Mouse (Mus musculus) heart, postnatal 10 days (tissue): Measurements from ENCODE around the gene Swsap1. TPM values are rescaled to one million over a fixed set of nuclear protein-coding genes. Genes with fewer than 3 reads are reported as not detected.

Experiments
- DNase-seq, 2 experiments: peaks; one replicate each; pipeline ENCODE4 v3.0.0; 2021
- intact Hi-C: fragments of 180-260 bp; cut with DNase I; formaldehyde crosslinking; loops from one replicate; pipeline ENCODE4 v1.15.1; 2025
- total RNA-seq, 2 experiments: library from RNA; stranded (reverse); gene quantifications; 2 replicates each; pipeline ENCODE4 v1.2.3; 2021

Swsap1 gene
- 1 to 10 TPM; 8.7 TPM for total RNA-seq

DNA sequence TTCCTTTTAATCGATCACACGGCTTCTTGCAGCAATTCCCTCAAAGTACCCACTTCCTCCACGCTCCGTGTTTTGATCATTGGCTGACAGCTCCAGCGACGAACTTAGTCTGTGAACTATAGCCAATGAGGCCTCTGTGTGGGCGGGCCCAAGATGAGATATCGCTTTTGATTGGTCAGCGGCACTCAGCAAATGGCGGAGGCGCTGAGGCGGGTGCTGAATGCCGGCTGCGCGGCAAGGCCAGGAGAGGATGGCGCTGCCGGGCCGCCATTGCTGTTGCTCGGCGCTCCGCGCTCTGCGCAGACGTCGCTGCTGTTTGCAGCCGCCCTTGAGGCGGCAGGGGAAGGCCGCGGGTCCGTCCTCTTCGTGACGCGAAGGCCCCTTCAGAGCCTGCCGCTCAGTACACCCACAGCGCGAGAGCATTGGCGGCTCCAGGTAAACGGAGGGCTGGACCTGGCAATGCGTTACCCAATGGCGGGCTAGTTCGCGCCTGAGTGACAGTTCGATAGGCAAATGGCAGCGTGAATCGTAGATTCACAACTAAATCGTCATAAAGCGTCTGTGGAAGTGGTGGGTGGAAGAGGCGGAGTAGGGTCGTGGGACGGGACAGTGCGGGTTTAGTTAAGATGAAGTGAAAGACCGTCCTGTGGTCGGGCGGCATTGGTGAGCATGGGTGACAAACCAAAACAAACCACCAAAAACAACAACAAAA, at the start of gene Swsap1:
Swsap1 (plus strand) TSS at position 186 of the 712 bp plus-strand sequence.
- intact Hi-C loops = no loop called here
- peak; percentile 99 to 100 for DNase-seq

DNA sequence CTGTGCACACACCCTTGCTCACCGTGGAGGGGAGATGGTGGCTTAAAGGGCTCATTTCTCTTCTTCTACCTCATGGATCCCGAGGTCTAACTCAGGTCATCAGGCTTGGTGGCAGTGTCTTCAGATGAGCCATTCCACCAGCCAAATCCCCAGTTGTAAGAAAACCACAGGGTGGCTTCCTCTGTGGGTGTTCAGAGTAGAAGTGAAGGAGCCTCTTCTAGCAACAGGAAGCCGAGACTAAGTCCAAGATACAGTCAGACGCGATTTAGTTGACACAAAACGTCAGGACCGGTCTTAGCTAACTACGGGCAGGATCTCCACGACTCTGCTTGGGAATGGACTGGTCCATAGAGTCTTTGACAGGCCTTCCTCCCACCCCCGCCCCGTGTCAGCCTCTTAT, 47.3 kb upstream of the Swsap1 start:
- no peak for DNase-seq
- intact Hi-C loops = no loop called here

DNA sequence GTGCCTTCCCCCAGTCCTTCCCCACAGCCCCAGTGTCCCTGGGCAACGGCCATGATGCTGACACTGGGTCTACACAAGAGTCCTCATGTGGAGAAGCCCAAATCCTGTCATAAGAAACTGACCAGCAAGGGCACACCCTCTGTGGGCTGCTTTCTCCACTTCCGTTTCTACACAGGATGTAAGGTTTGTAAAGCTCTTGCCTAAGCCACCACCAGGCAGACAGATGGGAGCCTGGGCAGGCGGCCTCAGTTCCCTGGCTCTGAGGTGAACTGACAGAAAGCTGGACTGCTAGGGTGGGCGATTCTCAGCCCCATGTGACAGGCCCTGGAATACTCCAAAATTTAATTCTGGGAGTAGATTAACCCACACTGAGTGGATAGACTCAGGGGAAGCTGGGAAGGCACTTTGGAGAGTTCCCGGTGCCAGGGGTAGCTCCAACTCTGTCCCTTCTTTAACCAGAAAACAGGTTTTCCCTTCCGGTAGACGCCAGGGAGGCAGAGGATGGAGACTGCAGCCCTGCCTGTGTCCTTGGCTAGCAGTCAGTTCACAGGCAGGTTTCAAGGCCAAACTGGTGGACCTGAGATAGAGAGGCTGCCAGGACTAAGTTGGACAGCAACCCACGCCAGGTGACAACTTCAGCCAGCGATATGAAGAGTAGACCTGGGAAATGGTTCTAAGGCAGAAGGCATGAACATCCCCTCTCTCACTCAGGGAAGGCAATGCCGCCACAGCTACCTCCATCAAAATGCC, 45.9 kb upstream of the Swsap1 start:
- no peak for DNase-seq
- intact Hi-C loops = no loop called here

DNA sequence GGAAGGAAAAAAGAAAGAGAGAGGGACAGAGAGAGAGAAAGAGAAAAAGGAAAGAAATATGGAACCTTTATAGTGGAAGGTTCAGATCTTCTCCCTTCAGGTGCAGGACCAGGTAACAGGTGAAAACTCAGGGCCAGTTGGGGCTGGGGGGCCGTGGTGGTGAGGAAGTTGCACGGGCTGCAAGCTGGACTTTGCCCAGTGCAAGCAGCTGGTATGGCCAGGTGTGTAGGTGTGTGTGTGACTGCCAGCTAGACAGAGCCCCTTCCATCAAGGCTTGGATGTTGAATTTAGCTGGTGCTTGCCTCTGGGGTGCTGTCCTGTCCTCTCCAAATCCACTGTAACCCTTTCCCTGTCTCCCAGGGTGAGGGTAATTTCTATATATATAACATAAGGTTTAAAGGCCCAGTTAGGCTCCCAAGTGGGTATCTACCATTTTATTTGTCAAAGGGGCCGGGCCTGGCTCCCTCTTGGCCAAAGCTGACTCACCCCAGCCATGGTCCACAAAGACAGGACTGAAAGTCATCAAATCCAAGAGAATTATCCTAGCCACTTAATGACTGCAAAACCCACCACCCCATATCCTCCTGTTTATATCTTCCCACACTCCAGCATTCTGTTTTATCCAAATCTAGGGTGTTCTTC, 38.6 kb upstream of the Swsap1 start:
- no peak for DNase-seq
- intact Hi-C loops = no loop called here

DNA sequence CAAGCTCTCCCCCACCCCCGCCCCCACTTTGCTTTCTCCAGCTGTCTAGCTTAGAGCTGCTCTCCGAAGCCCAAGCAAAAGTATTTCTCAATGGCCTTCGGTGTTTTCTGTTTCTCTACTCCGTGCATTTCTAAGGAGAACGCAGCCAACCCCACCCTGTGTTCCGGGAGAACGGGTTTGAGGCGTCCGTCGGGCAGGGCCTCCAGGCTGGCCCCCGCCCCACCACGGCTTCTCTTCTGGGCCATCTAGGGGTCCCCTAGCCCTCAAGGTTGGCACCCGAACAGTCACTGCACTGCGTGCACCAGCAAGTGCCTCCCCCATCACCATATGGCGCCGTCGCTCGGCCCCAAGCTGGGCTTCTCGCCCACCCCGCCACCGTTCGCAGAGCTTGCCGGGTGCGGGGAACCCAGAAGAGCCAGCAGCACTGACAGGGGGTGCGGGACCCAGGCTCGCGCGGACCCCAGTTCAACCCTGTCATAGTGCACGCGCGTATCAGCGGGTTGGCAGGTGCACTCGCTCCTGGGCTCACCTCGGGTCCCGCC, 38.0 kb upstream of the Swsap1 start:
- DNase-seq = no peak
- intact Hi-C loops = no loop called here

DNA sequence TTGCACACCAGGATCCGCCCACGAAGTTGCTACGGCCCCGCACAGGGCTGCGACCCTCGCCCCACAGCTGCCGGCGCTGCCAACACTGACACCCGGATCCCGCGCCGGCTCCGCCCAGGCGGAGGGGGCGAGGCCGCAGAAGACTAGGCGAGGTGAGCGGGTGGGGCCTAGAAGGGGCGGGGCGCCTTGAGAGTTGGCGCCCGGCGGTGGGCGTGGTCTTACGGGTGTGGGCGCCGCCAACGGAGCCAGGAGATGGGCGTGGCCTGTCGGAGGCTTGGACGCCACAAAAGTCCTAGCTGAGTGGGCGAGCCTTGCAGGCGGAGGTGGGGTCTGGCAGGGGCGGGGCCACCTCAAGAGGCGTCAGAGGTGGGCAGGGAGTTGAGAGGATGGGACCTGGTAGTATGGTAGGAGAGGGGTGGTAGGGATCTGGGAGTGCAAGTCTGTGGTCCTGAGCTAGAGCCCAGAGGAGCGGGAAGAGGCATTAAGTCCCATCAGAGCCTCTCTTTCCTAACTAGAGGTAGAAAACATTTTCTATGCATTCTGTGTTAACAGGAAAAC, 37.4 kb upstream of the Swsap1 start, which contains the start of gene Rab3d:
Rab3d (minus strand) TSS at position 158 of the 558 bp plus-strand sequence.
- peak; percentile 95 for DNase-seq
- intact Hi-C loops = no loop called here

DNA sequence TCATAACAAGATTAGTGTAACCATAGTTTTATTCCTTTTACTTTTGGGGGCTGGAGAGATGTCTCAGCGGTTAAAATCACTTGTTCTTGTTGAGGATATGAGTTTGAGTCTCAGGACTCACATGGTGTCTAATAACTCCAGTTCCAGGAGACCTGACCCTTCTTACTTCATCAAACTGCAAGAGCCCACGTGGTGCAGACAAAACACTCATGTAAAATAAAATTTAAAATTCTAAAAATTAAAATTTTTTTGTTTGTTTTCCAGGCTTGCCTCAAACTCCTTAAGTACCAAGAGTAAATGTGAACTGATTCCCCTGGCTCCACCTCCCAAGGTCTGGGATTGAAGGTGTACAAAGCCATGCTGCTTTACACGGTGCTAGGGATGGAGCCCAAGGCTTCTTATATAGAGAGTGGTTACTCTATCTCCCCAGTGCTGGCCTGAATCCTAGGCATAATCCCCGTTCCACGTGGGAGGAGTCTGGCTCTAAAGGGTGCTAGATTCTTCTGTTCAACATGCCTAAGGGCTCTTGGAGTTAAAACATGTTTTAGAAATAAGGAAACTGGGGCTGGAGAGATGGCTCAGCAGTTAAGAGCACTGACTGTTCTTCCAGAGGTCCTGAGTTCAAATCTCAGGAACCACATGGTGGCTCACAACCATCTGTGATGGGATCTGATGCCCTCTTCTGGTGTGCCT, 36.7 kb upstream of the Swsap1 start:
- intact Hi-C loops = no loop called here
- no peak for DNase-seq

DNA sequence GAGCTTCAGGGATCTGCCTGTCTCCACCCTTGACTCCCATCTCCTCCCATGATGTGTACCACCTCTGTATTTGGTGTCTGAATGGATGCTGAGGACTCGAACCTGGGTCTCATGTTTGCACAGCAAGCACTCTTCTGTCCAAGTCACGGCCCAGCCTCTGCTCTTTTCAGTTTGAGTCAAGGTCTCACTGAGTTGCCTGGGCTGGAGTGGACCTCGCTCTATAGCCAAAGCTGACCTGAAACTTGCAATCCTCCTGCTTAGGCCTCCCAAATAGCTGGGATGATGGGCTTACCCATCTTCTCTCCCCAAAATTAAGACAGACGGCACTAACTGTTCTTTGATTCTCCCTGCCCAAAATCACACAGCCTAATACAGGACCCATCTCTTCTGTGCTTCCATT, 32.5 kb upstream of the Swsap1 start:
- intact Hi-C loops = no loop called here
- no peak for DNase-seq

DNA sequence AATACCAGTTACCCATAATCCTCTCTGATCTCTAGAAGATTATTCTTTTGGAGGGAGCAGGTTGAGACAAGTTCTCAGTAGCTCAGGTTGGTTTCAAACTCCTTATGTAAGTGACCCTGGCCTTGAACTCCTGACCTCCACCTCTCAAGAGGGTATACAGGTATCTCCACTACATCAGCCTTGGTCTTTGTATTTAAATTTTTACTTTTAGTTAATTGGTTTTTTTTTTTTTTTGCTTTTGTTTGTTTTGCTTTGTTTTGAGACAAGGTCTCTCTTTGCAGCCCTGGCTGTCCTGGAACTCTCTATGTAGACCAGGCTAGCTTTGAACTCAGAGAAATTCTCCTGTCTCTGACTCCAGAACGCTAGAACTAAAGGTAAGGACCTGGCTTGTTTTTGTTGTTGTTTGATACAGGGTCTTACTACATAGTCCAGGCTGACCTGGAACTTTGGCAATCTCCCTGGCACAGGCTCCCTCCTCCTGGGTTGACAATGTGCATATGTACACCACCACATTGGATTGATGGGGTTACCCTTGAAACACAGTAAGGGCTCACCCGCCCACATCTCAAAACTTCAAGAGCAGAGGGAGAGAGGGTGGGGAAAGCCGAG, 32.0 kb upstream of the Swsap1 start:
- no peak for DNase-seq
- intact Hi-C loops = no loop called here

DNA sequence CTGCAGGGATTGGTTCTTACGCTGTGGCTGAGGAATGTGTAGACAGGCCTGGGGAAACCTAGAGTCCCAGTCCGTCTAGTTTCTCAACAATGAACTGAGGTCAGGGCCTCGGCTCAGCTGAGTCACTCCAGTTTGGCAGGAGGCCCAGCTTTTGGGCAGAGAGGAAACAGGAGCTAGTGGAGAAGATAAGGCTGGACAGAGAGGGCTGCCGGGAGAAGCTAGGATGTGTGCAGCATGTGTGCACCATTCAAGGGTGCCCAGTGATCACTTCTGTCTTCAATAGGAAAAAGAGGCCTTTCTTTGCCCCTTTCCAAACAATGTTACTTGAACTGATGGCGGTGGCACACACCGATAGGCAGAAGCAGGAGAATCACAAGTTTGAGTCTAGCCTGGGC, 31.5 kb upstream of the Swsap1 start:
- DNase-seq = peak; percentile 95 to 96
- intact Hi-C loops = no loop called here

DNA sequence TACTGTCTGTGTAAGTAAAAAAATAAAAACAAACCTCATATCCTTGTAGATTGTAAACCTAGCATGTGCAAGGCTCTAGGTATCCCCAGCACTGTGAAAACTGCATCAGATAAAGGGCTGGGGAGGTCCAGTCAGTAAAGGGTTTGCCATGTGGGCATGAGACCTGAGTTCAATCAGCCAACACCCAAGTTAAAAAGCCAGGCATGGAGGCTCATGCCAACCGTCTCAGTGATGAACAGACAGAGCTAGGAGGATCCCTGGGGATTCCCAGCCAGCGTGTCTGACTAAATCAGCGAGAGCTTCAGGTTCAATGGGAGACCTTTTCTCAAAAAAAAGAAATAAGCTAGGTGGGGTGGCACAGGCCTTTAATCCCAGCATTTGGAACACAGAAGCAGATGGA, 30.5 kb upstream of the Swsap1 start:
- no peak for DNase-seq
- intact Hi-C loops = no loop called here

DNA sequence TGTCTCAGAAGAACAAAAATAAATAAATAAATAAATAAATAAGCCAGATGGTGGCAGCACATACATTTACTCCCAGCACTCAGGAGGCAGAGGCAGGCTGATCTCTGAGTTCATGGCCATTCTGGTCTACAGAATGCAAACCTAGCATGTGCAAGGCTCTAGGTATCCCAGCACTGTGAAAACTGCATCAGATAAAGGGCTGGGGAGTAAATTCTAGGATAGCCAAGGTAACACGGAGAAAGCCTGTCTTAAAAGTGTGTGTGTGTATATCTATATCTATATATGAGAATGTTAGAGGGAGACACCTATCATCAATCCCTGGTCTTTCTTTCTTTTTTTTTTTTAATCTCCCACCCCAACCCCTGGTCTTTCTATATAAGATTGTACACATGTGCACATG, 30.0 kb upstream of the Swsap1 start:
- no peak for DNase-seq
- intact Hi-C loops = no loop called here

DNA sequence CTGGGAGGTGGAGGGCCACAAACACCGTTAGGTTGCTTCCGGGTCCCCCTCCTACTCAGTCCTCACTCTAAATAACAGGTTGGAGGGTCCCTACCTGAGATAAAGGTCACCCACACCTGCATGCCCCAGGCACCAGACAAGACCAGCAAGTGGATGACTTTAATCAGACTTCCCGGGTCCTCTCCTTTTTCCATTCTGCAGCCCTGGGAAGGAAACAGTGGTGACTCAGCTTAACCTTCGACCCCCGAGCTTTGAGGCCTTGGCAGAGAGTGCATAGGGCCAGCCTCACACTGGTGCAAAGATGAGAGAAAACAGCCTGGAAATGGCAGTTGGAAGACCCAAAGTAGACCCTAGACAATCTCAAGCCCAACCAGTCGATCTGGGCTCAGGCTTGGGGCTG, 29.4 kb upstream of the Swsap1 start:
- peak in 1 of 2 experiments; percentile 47 for DNase-seq
- intact Hi-C loops = no loop called here

DNA sequence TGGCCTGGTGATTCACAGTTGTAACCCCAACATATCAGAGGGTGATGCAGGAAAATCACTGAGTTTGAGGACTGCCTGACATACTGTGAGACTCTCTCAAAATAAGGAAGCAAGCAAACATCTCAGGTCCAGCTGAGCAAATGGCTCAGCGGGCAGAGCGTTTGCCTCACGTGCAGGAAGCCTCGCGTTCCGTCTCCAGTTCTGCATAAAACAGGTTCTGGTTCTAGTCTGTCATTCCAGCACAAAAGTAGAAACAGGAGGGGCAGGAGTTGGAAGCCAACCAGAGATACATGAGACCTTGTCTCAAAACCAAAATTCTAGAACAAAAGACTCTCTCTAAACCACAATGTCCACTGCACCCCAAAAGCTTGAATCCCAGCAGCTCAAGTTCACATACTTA, 28.8 kb upstream of the Swsap1 start:
- intact Hi-C loops = no loop called here

DNA sequence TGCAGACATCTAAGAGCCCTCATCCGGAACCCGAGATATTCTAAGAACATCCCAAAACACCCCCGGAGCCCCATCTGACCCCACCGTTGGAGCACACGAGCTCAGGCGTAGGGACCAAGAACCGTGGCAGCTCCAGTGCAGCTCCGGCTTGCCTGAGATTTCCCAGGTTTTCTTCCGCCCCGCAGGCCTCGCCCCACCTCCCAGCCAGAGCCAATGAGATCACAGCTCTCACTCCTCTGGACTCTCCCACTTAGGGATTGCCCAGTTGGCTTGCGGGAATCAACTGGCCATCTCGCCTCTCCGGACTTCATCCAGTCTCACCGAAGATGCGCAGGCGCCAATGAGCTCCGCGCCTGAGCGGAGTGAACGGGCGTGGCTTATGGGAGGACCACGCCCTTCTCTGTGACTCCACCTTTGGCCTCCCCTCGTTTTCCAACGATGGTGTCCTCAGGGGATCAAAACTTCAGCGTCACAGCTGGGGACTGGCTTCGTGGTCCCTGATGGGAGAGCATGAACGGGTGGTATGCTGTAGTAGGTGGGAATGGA, 28.3 kb upstream of the Swsap1 start, which contains the start of the genes Ccdc159 and Tmem205:
Ccdc159 (plus strand) TSS at position 264 of the 546 bp plus-strand sequence.
Tmem205 (minus strand) TSS at position 349 of the 546 bp plus-strand sequence.
- peak; percentile 95 to 96 for DNase-seq
- intact Hi-C loops = no loop called here

More for the DNA sequence above, 28.8 kb upstream of the Swsap1 start:
- DNase-seq = peak in 1 of 2 experiments; percentile 17

DNA sequence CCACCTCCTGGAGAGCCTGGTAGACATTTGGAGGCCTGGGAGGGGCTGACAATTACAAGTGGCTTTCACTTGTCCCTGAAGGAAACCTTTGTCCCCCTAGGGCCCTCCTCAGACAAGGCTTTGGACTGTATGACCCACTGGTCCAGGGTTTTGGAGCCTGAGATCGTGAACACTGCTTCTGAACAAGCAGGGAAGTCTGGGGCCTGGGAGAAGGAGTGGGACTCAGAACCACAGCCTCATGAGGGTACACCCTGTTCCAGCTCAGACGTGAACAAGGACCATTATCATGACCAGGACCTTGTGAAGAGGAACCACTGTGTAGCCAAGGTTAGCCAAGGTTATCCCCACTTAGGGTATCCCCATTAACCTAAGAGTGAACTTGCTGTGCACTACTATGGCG, 26.3 kb upstream of the Swsap1 start:
- no peak for DNase-seq
- intact Hi-C loops = no loop called here

DNA sequence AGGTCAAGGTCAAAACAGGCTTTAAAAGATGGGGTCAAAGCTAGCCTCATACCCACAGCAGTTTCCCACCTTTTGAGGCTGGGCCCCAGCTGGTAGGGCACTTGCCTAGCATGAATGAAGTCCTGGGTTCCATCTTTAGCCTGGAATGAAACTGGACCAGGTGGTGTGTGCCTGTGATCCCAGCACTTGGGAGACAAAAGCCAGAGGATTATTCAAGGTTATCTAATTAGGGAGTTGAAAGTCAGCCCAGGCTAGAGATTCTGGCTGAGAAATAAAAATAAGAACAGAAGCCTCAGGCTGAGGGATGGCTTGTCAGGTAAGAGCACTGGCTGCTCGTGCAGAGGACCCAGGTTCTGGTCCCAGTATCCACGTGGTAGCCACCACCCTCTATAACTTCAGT, 23.5 kb upstream of the Swsap1 start:
- DNase-seq = no peak
- intact Hi-C loops = no loop called here

DNA sequence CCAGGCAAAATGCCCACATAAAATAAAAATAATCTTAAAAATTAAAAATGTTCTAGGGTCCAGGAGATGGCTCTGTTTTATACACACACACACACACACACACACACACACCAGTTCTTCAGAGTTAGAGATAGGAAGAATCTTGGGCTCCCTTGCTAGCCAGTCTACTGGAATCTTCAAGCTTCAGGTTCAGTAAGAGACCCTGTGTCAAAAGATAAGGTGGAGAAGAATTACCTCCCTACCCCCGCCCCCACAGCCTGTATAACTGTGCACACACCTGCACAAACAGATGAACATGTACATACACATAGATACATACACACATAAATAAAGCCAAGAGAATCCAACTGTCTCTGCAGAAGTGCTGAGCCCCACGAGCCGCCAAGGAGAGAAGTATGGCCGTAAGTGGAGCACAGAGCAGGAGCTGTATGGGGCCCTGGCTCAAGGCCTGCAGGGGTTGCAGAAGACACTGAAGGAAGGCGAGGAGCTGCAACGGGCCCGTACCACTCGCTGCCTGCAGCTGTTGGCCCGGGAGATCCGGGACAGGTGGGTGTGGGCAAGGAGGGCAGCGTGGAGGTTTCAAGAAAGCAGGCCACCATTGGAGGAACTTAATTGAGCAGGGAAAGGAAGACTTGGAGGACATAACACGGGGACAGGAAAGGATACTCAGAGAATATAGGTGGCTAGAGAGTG, 23.0 kb upstream of the Swsap1 start:
- DNase-seq = no peak
- intact Hi-C loops = no loop called here

DNA sequence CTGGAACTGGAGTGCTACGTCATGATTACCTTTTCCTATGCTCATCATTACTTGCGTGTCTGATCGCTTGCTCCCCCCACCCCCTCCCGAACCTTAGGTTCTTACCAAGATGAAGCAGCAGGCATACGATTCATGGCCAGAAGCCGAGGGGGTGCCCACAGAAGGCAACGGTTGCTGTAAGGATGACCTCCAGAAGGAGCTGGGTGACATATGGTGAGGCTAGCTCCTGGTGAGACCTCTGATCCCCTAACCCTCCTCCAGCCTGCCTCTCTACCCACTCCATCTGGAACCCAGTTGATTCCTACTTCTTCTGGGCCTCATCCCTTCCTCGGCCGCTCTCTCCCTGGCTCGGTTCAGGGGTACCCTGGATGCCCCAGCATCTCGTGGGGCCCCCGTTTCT, 21.5 kb upstream of the Swsap1 start:
- DNase-seq = no peak

More for the DNA sequence above, 21.5 kb upstream of the Swsap1 start:
- intact Hi-C loops = no loop called here
